Mouse (Mus musculus) lung, postnatal 0 days (tissue): Measurements from ENCODE around the gene F2rl1.

Experiments
- CTCF ChIP-seq: IDR thresholded peaks from 2 replicates; pipeline ENCODE4 v1.5.1; 2016; ENCODE audit warnings: antibody characterized with exemption, mild to moderate bottlenecking
- EP300 ChIP-seq: IDR thresholded peaks from 2 replicates; pipeline ENCODE4 v1.6.1; 2016; ENCODE audit warnings: antibody characterized with exemption, mild to moderate bottlenecking, control low read depth

GRCm38 (mm10) chr13:95481428-95481827 is 43.6 kb downstream of the F2rl1 start:
- peak; percentile 93 for TF ChIP-seq CTCF
- TF ChIP-seq EP300, result no peak
